Mouse (Mus musculus) splenic B cell, adult 2 months (primary cell): ENCODE data around the gene Sumo3.
A peak's percentile ranks its signal among the peaks of the same experiment; 100 is the strongest.

Experiments
- DNase-seq: peaks from one replicate; pipeline ENCODE4 v3.0.0-alpha.2; 2011; ENCODE audit warnings: low read depth, low spot score
- H3K27me3 ChIP-seq: 2 replicates; pipeline ENCODE4 v1.6.1; 2012; ENCODE audit warnings: mild to moderate bottlenecking, low read length, moderate library complexity, mixed read lengths; ENCODE audit not compliant: control insufficient read depth, poor library complexity, insufficient read depth, severe bottlenecking
- H3K36me3 ChIP-seq: 2 replicates; pipeline ENCODE4 v1.6.1; 2012; ENCODE audit warnings: mild to moderate bottlenecking, low read length, moderate library complexity, mixed read lengths; ENCODE audit not compliant: control insufficient read depth, poor library complexity, insufficient read depth, severe bottlenecking

Gene Sumo3

DNA sequence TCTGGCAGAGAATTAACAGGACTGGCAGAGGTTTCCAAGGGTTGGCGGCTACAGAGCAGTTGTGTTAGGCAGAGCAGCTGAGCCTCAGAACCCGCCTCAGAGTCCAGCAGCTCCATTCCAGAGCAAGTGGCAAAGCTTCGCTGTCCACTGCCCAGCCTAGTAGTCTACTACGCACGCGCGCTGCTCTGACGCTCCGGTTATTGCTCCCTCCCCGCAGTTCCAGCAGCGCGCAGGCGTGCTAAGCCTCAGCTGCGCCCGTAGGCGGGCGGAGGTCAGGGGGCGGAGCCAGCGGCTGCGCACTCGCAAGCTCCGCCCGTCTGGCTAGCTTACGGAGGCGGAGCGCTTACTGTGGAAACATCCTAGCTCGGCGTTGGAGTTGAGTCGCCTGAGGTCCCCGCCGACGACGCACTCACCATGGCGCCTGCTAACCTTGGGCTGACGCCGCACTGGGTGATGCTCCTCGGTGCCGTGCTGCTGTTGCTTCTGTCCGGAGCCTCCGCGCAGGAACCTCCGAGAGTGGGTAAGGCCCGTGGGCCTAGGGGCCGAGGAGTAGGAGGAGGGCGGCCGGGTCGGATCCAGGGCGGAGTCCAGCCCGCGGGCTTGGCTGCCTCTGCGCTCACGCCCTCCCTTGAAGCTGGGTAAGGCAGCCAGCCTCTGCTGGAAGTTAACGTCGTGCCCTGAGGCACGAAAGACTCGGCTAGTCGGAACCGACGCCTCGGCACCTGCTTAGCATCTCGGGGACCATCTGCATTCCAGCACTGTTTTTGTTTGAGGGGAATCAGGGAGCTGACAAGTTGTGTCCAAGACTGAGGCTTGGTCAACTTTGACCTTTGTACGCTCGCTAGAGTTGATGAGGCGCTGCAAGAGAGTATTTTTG lies 24.3 kb upstream of the Sumo3 start, which contains the start of gene Pttg1ip:
Gene Pttg1ip (plus strand): TSS at position 313 of the 877 bp plus-strand sequence.
- no peaks in the 10 kb centered on the region for H3K27me3 ChIP-seq
- H3K36me3 ChIP-seq = no peaks in the 10 kb centered on the region
- peak; percentile 99 for DNase-seq

DNA sequence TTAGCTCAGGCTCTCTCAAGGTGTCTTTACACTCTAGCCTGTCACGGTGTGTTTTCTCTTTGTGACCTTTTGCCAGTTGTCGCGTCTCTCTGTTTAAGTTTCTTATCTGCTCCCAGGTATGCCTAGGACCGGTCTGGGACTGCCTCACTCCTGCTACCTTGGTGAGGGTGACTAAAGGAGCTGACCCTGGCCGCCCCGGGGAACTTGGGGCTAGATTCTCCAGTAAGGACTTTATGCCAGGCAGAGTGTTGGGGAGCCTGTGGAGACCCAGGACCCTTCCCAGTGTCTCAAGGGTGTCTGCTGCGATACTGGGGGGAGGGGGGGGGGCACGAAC lies 23.6 kb upstream of the Sumo3 start:
- Histone ChIP-seq H3K36me3 (no peaks in the 10 kb centered on the region), H3K27me3 (no peaks in the 10 kb centered on the region)
- no peak for DNase-seq

DNA sequence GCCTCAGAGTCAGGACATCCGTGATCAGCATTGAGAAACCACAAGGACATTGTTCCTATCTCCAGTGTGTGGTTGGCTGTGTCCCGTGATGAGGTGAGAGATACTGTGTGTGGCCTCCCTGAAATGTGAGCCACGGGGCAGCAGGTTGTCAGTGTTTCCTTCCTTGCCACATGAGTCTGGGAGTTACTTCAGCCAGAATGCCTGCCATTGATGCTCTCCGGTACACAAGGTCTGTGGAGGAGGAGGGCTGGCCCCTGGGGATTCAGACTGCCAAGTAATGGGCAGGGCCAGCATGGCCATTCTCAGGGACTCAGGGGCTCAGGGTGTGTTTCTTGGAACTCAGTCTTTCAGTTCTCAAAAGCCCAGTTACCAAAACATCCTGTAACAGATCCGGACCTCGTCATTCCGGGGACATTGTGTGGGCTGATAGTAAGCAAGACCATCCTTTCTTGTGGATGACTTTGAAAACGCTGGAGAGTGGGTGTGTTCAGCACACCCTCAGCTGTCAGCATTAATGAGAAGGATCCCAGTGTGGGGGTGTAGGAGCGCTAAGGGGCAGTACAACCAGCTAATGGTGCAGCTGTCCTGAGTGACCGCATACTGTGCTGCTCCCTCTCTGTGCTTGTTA lies 22.0 kb upstream of the Sumo3 start:
- DNase-seq = no peak

DNA sequence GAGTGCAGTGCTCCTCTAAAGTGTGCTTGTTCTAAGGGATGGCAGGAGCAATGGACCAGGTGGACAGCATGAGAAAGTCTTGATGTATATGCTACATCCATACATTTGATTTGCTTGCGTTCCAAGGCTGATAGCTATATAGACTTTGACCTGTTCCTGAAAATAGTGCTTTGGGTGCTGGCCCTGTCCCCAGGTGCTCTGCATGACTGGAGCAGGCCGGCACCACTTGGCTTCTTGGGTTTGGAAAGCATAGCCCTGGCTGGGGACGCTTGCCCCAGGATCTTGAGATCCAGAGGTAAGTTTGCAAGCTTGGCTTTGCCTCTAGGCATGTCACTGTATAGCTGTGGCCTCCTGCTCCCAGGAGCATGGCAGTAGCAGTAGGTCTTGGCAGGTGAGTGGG lies 19.3 kb upstream of the Sumo3 start:
- no peaks in the 10 kb centered on the region for H3K27me3 ChIP-seq
- H3K36me3 ChIP-seq = peaks cover 4% of the 10 kb centered on the region; the same call in 1 of the 2 replicates
- DNase-seq = no peak

More for the DNA sequence above, 22.0 kb upstream of the Sumo3 start:
- Histone ChIP-seq H3K27me3 (no peaks in the 10 kb centered on the region), H3K36me3 (no peaks in the 10 kb centered on the region; the same call in 1 of the 2 replicates)

DNA sequence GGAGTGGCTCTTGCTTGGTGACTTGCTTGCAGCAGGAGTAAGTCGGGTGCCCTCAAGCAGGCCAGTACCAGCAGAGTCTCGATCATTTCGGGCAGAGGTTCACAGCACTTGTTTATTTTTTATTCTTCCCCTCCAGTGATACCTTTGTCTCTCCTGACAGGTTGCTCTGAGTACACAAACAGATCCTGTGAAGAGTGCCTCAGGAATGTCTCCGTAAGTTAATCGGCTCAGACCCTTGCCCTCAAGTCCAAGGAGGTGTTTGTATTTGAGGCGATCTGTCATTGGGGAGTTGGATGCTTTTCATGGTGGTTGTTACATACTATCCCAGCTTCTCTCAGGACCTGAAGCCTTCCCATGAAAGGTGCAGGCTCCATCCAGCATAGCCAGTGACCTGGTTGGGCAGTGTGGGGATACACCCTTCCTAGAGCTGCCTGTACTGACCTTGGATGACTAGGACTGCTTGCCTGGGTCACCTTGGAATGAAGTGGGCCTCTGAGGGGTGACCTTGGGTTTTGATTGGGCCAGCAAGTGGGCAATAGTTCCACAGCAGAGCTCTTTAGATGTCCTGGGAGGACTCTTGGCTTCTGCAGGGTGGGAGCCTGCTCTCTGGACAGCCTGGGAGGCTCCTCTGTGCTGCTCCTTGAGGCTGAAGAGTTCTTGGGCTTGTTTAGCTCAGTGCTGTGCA lies 18.7 kb upstream of the Sumo3 start:
- DNase-seq = no peak
- Histone ChIP-seq H3K36me3 (peaks cover 4% of the 10 kb centered on the region; the same call in 1 of the 2 replicates), H3K27me3 (no peaks in the 10 kb centered on the region)

DNA sequence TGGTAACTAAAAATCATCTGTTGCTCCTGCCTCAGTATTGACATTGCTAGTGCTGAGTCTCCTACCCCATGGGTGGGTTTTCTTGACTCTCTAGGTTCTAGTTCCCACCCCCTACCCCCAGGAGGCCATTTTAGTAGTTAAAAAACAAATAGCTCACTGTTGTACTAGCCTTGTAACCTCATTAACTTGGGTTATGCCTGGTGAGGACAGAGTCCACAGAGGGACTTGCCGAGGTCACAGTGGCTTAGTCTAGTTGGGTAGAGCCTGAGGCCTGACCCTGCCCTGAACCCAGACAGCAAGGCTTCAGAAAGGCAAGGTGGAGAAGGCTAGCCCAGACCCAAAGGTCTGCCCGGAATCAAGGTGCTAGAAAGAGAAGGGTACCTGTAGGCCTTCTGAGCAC lies 17.9 kb upstream of the Sumo3 start:
- H3K36me3 ChIP-seq = peaks cover 4% of the 10 kb centered on the region; the same call in 1 of the 2 replicates

DNA sequence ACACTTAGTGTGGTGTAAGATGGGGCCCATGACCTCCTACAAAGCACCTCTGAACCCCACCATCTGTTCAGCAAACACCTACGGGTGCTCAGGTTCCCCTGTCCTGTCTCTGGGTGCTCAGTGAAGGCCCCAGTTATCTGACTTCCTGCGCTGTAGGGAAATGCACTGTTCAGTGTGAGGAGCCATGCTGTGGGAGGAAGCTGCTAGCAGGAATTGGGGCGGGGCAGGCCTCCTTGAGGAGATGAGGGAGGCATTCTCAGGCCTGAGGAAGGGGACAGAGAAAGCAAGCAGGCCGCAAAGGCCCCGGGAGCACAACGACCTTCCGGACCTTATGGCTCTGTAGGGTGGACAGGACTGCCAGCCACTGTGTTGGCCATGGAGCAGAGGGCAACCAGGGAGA lies 16.8 kb upstream of the Sumo3 start:
- Histone ChIP-seq H3K36me3 (peaks cover 4% of the 10 kb centered on the region), H3K27me3 (no peaks in the 10 kb centered on the region)
- DNase-seq = no peak

More for the DNA sequence above, 17.9 kb upstream of the Sumo3 start:
- no peaks in the 10 kb centered on the region for H3K27me3 ChIP-seq
- DNase-seq = no peak

DNA sequence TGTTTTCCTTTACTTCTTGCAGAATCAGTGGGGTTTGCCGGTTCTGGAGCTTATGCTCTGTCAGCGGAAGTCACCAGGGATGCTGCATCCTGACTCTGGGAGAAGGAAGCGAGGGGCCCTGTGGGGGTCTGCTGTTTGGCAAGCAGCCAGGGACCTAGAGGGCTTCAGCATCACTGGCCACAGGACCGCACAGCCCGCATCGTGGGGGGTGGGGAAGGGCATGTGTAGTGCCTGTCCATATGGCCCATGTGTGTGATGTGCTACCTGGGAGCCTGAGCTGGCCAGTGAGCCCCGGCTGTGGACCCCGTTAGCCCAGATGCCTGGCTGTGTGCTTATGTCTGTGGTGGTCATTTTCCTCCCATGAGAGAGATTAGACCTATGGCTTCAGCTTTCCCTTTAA lies 16.1 kb upstream of the Sumo3 start:
- DNase-seq = no peak
- peaks cover 8% of the 10 kb centered on the region for H3K36me3 ChIP-seq
- H3K27me3 ChIP-seq = no peaks in the 10 kb centered on the region

DNA sequence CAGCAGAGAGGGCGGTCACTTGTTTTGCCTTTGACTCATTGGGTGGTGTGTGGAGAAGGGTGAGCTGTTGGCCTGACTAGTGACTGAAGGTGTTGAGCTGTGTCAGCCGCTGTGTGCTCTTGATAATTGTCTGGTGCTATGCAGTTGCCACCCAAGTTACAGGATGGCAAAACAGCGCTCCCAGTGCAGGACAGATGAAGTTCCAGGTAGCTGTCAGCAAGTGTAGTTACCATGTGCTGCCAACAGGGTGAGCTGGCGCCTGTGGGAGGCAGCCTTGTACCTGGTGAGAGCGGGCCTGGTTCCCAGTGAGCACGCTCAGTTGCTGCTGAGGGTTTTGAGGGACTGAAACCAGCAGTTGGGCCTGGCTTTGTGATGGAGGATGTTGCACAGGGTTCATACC lies 15.1 kb upstream of the Sumo3 start:
- Histone ChIP-seq H3K36me3 (peaks cover 8% of the 10 kb centered on the region), H3K27me3 (no peaks in the 10 kb centered on the region)
- peak; percentile 86 for DNase-seq

DNA sequence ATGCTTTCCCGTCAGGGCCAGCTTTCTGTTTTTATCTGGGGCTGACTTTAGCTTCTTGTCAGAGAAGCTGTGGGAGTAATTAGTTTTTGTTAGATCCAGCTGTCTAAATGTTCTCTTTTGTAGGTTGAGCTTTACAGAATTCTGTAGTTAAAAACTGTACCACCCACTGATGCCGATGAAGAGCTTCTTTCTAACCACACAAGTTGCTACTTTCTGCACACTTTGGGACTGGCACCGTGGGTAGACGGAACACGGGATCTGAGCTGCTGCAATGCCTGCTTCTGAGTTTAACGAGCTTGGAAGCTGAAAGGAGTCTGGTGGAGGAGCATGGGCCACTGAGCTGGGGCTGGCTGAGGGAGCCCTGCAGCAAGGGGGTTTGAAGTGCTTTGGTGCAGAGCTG lies 14.4 kb upstream of the Sumo3 start:
- Histone ChIP-seq H3K27me3 (no peaks in the 10 kb centered on the region), H3K36me3 (peaks cover 10% of the 10 kb centered on the region)
- no peak for DNase-seq

DNA sequence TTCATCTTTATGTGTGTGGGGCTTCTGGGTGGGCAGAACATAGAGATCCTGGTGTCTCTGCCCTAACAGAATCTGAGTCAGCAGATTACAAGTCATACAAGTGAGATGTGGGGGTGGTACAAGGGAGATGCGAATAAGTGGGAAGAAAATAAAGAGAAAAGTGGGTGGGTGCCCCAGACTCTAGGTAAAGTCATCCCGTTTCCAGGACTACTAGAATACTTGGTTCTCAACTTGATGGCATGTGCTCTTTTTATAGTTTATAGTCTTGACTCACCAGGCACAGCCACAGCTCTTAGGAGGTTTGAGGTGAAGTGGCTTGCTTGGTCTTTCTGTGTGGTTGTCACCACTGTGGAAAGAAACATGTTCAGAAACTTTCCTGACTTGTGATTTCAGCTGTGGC lies 9.8 kb upstream of the Sumo3 start:
- Histone ChIP-seq H3K36me3 (peaks cover 9% of the 10 kb centered on the region), H3K27me3 (no peaks in the 10 kb centered on the region)
- no peak for DNase-seq

DNA sequence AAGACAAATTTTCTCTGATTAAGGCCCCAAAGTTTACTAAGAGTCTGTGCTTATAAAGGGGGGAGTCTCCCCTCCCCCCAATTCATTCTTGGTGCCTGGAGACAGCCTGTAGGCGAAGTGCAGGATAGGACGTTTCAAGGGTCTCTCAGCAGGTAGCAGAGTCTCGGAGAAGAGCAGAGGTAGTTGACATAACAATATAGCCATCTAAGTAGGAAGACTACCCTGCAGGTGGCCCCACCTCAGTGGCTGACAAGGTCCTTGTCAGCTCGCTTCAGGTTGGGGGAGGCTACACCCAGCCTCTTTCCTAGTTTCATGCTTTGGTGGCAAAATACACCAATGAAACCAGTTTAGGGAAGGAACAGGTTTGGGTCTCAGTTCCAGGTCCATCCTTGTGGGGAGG lies 2.9 kb upstream of the Sumo3 start:
- H3K36me3 ChIP-seq = no peaks in the 10 kb centered on the region; the same call in 1 of the 2 replicates
- DNase-seq = no peak
- no peaks in the 10 kb centered on the region for H3K27me3 ChIP-seq

DNA sequence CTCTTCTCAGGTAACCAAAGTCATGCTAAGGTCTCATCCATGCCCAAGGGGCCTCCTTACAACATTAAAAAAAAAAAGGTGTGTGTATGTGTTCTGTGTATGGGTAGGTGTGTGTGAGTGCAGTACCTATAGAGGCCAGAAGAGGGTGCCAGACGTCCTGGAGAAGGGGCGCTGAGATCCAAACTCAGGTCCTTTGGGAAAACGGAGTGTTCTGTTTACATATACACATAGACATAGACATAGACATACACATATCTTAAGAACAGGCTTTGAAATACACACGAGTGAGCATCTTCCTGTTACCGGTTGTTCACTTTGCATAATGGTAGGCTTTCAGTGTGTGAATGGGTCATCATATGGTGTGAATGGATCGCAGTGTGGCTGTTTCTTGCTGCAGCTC lies 1.8 kb upstream of the Sumo3 start:
- DNase-seq = peak; percentile 41
- H3K36me3 ChIP-seq = no peaks in the 10 kb centered on the region

DNA sequence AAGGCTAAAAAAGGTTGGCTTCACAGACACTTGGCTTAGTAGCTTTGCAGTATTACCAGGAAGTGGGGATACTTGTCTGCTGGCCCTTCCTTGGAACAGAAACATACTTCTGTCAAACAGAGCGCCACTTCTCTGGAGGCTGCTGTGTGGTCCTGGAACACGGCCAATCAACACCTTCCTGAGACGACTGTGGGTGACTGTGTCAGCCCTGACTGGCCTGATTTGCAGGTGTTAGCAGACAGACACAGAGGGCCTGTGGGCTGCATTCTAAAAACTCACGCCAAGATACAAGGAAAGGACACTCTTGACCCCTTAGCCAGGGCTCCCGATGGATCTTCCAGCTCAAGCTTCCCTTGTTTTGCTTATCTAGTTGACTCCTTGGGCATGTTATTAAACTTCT lies 939 bp upstream of the Sumo3 start:
- no peaks in the 10 kb centered on the region for H3K27me3 ChIP-seq
- no peak for DNase-seq

More for the DNA sequence above, 1.8 kb upstream of the Sumo3 start:
- H3K27me3 ChIP-seq = no peaks in the 10 kb centered on the region

DNA sequence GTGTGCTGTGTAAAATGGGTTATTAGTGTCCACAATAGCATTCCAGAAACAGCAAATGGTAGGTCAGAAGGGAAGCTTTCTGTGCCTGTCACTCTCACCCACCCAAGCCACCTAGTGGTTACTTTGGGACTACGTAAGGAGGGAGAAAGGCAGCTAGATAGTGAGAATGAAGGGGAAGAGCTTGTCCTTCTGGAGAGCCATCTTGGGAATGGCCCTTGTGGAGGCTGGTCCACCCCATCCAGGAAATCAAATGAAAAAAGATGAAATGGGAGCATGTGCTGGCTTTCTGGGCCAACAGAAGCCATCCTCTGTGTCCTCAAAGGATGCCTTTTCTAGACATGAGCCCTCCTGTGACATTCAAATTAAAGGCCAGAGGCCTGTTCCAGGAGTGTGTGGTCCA lies 529 bp upstream of the Sumo3 start:
- Histone ChIP-seq H3K27me3 (no peaks in the 10 kb centered on the region), H3K36me3 (no peaks in the 10 kb centered on the region)
- peak; percentile 77 for DNase-seq

More for the DNA sequence above, 939 bp upstream of the Sumo3 start:
- H3K36me3 ChIP-seq = no peaks in the 10 kb centered on the region
